Mouse (Mus musculus): ENCODE results near the gene Smyd3. TPM values are rescaled to one million over a fixed set of nuclear protein-coding genes. Genes with fewer than 3 reads are reported as not detected.

Gene Smyd3
- polyA plus RNA-seq (2014; fragmentation: Nextera tagmentation; extraction: Ambion mirVana), result 18.2 and 26.1 TPM in 2 replicates

DNA sequence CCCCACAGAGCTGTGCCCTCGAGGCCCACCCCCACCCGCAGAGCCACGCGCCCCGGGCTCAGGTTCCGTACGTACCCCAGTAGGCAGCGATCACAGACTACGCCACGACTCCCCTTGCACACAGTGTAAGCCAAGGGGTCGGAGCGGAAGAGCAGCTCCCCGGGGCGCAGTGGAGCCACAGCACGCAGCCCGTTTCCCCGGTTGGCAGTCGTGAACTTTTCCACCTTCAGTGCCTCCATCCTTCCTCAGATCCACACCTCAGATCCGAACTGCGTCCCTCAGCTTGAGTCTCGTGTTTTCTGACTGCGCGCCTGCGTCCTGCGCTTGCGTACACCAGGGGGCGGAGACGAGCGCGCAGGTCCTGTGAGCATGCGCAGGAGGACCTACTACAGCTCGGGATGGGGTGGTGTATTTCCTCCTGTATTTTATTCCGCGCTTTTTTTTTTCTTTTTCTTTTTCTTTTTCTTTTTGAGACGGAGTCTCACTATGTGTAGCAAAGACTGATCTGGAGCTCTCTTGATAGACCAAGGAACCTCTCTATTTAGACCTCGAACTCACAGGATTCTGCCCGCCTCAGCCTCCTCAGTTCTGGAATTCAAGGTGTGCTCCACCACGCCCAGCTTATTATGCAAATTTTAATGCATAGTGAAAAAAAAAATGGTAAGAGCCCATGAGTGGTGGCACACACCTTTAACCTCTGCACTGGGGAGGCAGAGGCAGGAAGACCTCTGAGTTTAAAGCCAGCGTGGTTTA, at the start of gene Smyd3:
Gene Smyd3, minus strand, starts transcription at position 329 of the 753 bp plus-strand sequence.
- DNase-seq (ENCODE audit: low spot score), result peak; percentile 92
- Histone ChIP-seq H3K9ac (ENCODE audit: low read length) (peak within 1 kb of the TSS; percentile 79), H3K4me3 (ENCODE audit: low read depth, low read length) (peak within 1 kb of the TSS; percentile 67), H3K27ac (ENCODE audit: low read depth, low read length) (no peak within 1 kb of the TSS), H3K27me3 (replicated peaks; ENCODE audit: control insufficient read depth, insufficient read depth, low read length) (no peaks in the 10 kb centered on the region), H3K9me3 (replicated peaks; ENCODE audit: control insufficient read depth, low read length) (no peaks in the 10 kb centered on the region), H3K4me1 (ENCODE audit: control insufficient read depth, insufficient read depth, low read length) (0 out of 2 replicates have a peak, but pooled peaks cover 2% of the 10 kb centered on the region), H3K4me2 (ENCODE audit: low read length) (peak within 1 kb of the TSS; percentile 96), H3K36me3 (ENCODE audit: control insufficient read depth, insufficient read depth, low read length) (no peaks in the 10 kb centered on the region)
- WGBS, result 6% methylated on average over 39 of the region's 39 CpGs
- peak; percentile 91 for ATAC-seq

DNA sequence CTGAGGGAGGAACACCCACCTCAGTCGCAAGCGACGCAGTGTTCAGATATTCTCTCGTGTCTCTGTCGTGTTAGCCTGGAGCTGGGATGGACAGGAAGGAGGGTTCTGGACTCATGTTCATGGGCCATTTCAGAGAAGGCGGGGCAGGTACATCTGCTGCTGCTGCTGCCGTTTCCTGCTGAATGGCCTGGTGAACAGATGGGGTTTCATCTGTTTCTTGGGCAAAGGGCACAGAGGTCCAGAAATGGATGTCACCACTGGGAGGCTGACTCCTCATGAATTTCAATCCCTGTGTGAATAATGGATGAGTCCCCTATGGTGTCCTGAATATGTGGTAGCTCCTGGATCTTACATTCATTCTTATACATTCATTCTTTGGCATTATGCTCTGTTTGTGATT, 49.7 kb upstream of the Smyd3 start:
- H3K4me3 ChIP-seq (ENCODE audit: low read depth, low read length), result no peak overlapping the region
- H3K27ac ChIP-seq (ENCODE audit: low read depth, low read length), result no peak overlapping the region
- no peaks in the 10 kb centered on the region for H3K36me3 ChIP-seq (ENCODE audit: control insufficient read depth, insufficient read depth, low read length)
- ATAC-seq, result peak; percentile 18; the same call in 1 of the 2 replicates
- WGBS, result 76% methylated on average over 7 of the region's 7 CpGs
- H3K4me2 ChIP-seq (ENCODE audit: low read length), result no peak overlapping the region
- no peak overlapping the region for H3K9ac ChIP-seq (ENCODE audit: low read length)
- H3K9me3 ChIP-seq (replicated peaks; ENCODE audit: control insufficient read depth, low read length), result no peaks in the 10 kb centered on the region
- H3K27me3 ChIP-seq (replicated peaks; ENCODE audit: control insufficient read depth, insufficient read depth, low read length), result no peaks in the 10 kb centered on the region
- DNase-seq (ENCODE audit: low spot score), result peak; percentile 27
- no peaks in the 10 kb centered on the region for H3K4me1 ChIP-seq (ENCODE audit: control insufficient read depth, insufficient read depth, low read length)

DNA sequence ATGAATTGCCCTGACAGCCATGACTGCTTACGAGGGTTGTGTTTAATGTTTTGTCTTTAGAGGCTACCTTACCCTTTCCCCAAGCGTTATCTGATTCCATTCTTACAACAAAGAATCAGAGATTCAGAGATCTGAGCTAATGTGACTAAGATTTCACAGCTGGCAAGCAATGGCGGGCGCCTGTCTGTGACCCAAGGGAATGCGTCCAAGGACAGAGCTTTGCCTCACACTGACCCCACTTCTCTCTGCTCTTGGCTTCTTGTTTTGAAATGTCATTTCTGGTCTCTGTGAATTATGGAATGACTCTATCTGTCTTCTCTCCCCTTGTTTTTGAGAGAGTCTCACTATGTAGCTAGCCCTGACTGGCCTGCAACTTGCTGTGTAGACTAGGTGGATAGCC, 46.1 kb upstream of the Smyd3 start:
- ATAC-seq (no peak), DNase-seq (ENCODE audit: low spot score) (no peak)
- 91% methylated on average over 5 of the region's 5 CpGs for whole genome bisulfite sequencing

DNA sequence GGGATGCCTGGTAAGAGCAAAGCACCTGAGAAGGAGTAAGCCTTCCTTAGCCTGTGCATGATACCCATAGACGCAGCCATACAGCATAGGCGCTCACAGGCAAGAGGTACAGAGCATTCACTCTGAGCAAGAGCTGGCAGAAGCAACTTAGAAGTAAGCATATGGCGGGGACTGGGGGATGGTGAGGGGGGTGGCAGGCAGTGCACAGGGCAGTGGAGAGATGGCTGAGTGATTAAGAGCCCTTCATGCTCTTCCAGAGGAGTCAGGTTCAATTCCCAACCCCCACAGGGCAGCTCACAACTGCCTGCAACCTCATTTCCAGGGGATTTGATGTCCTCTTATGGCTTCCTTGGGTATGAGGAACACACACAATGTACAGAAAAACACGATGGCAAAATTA, 45.4 kb upstream of the Smyd3 start:
- DNase-seq (ENCODE audit: low spot score), result no peak
- Histone ChIP-seq H3K4me3 (ENCODE audit: low read depth, low read length) (no peak overlapping the region), H3K9ac (ENCODE audit: low read length) (no peak overlapping the region), H3K4me2 (ENCODE audit: low read length) (no peak overlapping the region), H3K4me1 (ENCODE audit: control insufficient read depth, insufficient read depth, low read length) (no peaks in the 10 kb centered on the region), H3K9me3 (replicated peaks; ENCODE audit: control insufficient read depth, low read length) (no peaks in the 10 kb centered on the region), H3K27me3 (replicated peaks; ENCODE audit: control insufficient read depth, insufficient read depth, low read length) (no peaks in the 10 kb centered on the region), H3K36me3 (ENCODE audit: control insufficient read depth, insufficient read depth, low read length) (no peaks in the 10 kb centered on the region), H3K27ac (ENCODE audit: low read depth, low read length) (no peak overlapping the region)
- 91% methylated on average over 4 of the region's 4 CpGs for WGBS
- ATAC-seq, result no peak

More for the DNA sequence above, 46.1 kb upstream of the Smyd3 start:
- Histone ChIP-seq H3K4me3 (ENCODE audit: low read depth, low read length) (no peak overlapping the region), H3K9me3 (replicated peaks; ENCODE audit: control insufficient read depth, low read length) (no peaks in the 10 kb centered on the region), H3K36me3 (ENCODE audit: control insufficient read depth, insufficient read depth, low read length) (no peaks in the 10 kb centered on the region), H3K27ac (ENCODE audit: low read depth, low read length) (no peak overlapping the region), H3K4me1 (ENCODE audit: control insufficient read depth, insufficient read depth, low read length) (no peaks in the 10 kb centered on the region), H3K27me3 (replicated peaks; ENCODE audit: control insufficient read depth, insufficient read depth, low read length) (no peaks in the 10 kb centered on the region), H3K9ac (ENCODE audit: low read length) (no peak overlapping the region), H3K4me2 (ENCODE audit: low read length) (no peak overlapping the region)

DNA sequence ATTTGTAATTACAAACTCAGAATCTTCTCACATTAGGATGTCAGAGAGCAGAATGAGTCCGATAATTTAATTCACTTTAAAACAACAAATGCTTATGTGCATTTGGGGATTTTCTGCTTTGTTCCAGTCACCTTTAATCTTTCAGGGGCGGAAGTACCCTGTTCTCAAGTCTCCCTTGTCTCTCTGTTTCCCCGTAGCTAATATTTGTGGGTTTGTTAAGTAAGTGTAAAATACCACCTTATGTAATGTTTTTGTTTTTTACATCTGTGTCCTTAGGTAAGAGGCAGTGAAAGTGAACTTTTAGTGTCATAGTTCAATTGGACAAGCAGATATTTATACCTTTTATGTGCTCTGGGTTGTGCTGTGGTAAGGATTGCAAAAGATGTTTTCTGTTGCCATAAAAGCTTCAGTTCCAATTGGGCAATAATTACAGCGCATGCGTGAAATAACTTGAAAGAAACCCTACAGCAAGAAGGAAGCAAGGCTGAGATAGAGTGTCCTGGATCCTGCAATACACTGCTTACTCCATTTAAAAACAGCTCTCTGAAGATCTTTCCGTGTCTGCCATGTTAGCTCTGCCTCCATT, 43.1 kb upstream of the Smyd3 start:
- DNase-seq (ENCODE audit: low spot score), result no peak
- Histone ChIP-seq H3K9ac (ENCODE audit: low read length) (no peak overlapping the region), H3K4me2 (ENCODE audit: low read length) (no peak overlapping the region), H3K4me1 (ENCODE audit: control insufficient read depth, insufficient read depth, low read length) (no peaks in the 10 kb centered on the region), H3K9me3 (replicated peaks; ENCODE audit: control insufficient read depth, low read length) (no peaks in the 10 kb centered on the region), H3K4me3 (ENCODE audit: low read depth, low read length) (no peak overlapping the region), H3K27me3 (replicated peaks; ENCODE audit: control insufficient read depth, insufficient read depth, low read length) (no peaks in the 10 kb centered on the region), H3K36me3 (ENCODE audit: control insufficient read depth, insufficient read depth, low read length) (no peaks in the 10 kb centered on the region), H3K27ac (ENCODE audit: low read depth, low read length) (no peak overlapping the region)
- no peak for ATAC-seq
- 87% methylated on average over 6 of the region's 6 CpGs for WGBS

DNA sequence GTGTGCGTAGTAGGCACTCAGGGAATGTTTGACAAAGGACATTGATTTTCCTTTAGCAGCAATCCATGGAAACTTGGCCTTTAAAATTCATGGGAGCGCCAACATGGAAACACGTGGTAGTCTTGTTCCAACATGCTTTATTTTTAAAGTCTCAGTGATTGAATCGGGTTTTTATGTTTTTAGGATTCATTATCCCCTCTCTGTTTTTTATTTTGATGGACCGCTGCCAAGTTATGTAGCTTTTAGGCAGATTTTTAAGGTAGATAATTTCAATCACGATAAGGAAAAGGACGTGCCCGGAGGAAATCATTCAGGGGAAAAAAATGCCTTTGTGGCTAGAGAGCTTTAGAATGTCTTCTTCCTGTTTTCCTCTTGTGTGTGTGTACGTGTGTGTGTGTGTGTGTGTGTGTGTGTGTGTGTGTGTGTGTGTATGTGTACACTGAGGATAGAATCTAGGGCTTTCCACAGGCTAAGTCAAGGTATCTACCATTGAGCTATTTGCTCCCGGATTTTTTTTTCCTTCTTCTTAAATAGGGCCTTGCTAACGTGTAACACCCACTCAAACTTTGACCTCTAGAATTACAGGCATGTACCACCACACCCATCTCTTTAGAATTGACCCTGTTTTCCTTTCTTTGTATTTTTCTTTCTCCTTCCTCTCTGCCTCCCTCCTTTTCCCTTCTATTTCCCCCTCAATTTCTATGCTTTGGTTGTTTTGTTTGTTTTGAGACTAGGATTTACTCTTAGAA, 41.8 kb upstream of the Smyd3 start:
- H3K27ac ChIP-seq (ENCODE audit: low read depth, low read length), result no peak overlapping the region
- no peaks in the 10 kb centered on the region for H3K27me3 ChIP-seq (replicated peaks; ENCODE audit: control insufficient read depth, insufficient read depth, low read length)
- no peak overlapping the region for H3K4me3 ChIP-seq (ENCODE audit: low read depth, low read length)
- H3K9me3 ChIP-seq (replicated peaks; ENCODE audit: control insufficient read depth, low read length), result no peaks in the 10 kb centered on the region
- WGBS, result 84% methylated on average over 11 of the region's 11 CpGs
- H3K4me2 ChIP-seq (ENCODE audit: low read length), result no peak overlapping the region
- DNase-seq (ENCODE audit: low spot score) (no peak), ATAC-seq (no peak)
- H3K36me3 ChIP-seq (ENCODE audit: control insufficient read depth, insufficient read depth, low read length), result no peaks in the 10 kb centered on the region
- H3K4me1 ChIP-seq (ENCODE audit: control insufficient read depth, insufficient read depth, low read length), result no peaks in the 10 kb centered on the region
- H3K9ac ChIP-seq (ENCODE audit: low read length), result no peak overlapping the region

DNA sequence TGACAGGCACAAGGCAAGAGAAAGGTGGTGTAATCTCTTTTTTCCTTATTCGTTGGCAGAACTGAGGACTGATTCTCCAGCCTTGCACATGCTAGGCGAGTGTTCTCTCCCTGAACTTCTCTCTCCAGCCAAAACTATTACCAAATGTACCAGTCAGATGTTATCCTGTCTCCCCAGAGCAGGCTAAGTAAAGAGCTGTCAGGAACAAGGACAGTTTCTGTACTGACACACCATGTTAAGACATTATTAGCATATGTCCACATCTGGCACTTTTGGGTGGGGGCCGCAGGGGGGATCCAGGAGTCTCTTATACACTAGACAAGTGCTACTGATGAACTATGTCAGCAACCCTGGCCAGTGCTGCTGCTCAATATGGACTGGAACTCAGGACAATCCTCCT, 39.1 kb upstream of the Smyd3 start:
- H3K9ac ChIP-seq (ENCODE audit: low read length), result no peak overlapping the region
- H3K4me3 ChIP-seq (ENCODE audit: low read depth, low read length), result no peak overlapping the region
- H3K4me2 ChIP-seq (ENCODE audit: low read length), result no peak overlapping the region
- no peaks in the 10 kb centered on the region for H3K9me3 ChIP-seq (replicated peaks; ENCODE audit: control insufficient read depth, low read length)
- H3K4me1 ChIP-seq (ENCODE audit: control insufficient read depth, insufficient read depth, low read length), result no peaks in the 10 kb centered on the region
- H3K27ac ChIP-seq (ENCODE audit: low read depth, low read length), result no peak overlapping the region
- H3K27me3 ChIP-seq (replicated peaks; ENCODE audit: control insufficient read depth, insufficient read depth, low read length), result no peaks in the 10 kb centered on the region
- WGBS, result 88% methylated on average over 3 of the region's 3 CpGs
- no peaks in the 10 kb centered on the region for H3K36me3 ChIP-seq (ENCODE audit: control insufficient read depth, insufficient read depth, low read length)
- no peak for DNase-seq (ENCODE audit: low spot score)
- ATAC-seq, result no peak

DNA sequence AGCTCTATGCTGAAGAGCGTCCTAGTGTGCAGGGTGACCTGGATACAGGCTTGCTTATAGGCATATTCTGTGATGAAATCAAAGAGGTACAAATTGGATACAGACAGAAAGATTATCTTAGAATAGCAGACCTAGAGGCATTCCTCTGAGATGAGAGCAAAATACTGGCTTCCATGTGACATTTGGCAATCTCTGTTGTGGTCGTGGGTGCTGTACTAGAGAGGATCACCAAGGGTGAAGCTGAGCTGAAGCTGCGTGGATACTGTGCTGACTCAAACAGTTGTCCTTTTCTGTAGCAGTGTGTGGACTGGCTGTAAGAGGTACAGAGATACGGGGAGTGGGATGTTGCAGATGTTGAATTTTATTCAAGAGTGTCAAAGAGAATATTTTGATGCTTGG, 36.1 kb upstream of the Smyd3 start:
- DNase-seq (ENCODE audit: low spot score) (no peak), ATAC-seq (no peak)
- no peak overlapping the region for H3K27ac ChIP-seq (ENCODE audit: low read depth, low read length)
- 88% methylated on average over 4 of the region's 4 CpGs for WGBS
- no peak overlapping the region for H3K9ac ChIP-seq (ENCODE audit: low read length)
- H3K9me3 ChIP-seq (replicated peaks; ENCODE audit: control insufficient read depth, low read length), result no peaks in the 10 kb centered on the region
- no peaks in the 10 kb centered on the region for H3K27me3 ChIP-seq (replicated peaks; ENCODE audit: control insufficient read depth, insufficient read depth, low read length)
- H3K4me1 ChIP-seq (ENCODE audit: control insufficient read depth, insufficient read depth, low read length), result no peaks in the 10 kb centered on the region
- H3K4me2 ChIP-seq (ENCODE audit: low read length), result no peak overlapping the region
- H3K4me3 ChIP-seq (ENCODE audit: low read depth, low read length), result no peak overlapping the region
- no peaks in the 10 kb centered on the region for H3K36me3 ChIP-seq (ENCODE audit: control insufficient read depth, insufficient read depth, low read length)

Data from forebrain, embryonic 14.5 days (tissue).